In the genomic region with DNA sequence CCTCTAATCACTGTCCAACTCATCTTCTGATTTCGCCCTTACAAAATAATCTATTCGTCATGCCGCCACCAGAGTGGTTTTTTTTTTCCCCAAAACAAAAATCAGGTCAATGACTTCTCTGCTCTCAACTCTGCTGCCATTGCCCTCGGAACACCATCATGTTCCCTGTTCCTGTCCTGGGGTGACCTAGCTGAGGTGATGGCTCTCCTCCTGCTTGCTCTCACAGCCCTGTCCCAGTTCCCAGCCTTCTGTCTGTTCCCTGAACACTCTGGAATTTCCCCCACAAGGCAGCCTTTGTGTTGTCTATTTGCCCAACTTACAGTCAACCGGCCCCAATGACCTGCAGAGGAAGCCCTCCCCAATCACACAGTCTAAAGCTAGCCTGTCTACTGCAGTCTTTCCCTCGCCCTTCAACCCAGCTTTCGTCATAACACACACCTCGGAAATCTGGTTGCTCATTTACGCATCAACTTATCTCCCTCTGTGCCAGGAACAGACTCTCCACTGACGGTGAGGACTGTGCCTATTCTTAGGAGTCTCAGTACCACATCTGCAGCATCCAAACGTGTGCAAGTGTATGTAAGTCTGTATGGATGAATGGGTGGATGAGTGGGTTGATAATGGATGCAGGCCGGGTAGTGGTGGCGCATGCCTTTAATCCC, we compare ENCODE assay signal across 17 mouse cellular contexts. TPM values are rescaled to one million over a fixed set of nuclear protein-coding genes. Genes with fewer than 3 reads are reported as not detected.
"Had no signal": no experiment of that assay in that cellular context is flagged by ENCODE, and none has a peak within 500 bp of the region (broad histone marks: within the 10 kb centered on the region; RNA-seq: fewer than 3 reads in every experiment).

No protein-coding gene starts in this region.

- DNase-seq: kidney, adult 11 months; kidney, postnatal 10 days; kidney, postnatal 4 days; liver; lung, adult 2 months; lung, postnatal 36 days; thymus, adult 2 months; thymus, postnatal 25 days had no signal

- H3K4me2 ChIP-seq: limb, embryonic 12.5 days; liver, embryonic 15.5 days; midbrain, embryonic 15.5 days; neural tube, embryonic 13.5 days; stomach, embryonic 15.5 days had no signal

- H3K27me3 ChIP-seq: liver, embryonic 15.5 days; neural tube, embryonic 13.5 days had no signal

- H3K9ac ChIP-seq: limb, embryonic 12.5 days; liver, embryonic 15.5 days; midbrain, embryonic 15.5 days; neural tube, embryonic 13.5 days; stomach, embryonic 15.5 days had no signal

- H3K36me3 ChIP-seq: limb, embryonic 12.5 days; liver, embryonic 15.5 days; midbrain, embryonic 15.5 days; neural tube, embryonic 13.5 days; stomach, embryonic 15.5 days had no signal

- H3K4me3 ChIP-seq: layer of hippocampus, adult 2 months; limb, embryonic 12.5 days; liver, embryonic 15.5 days; midbrain, embryonic 15.5 days; neural tube, embryonic 13.5 days; stomach, embryonic 15.5 days had no signal

- ATAC-seq: lung, postnatal 0 days; midbrain, embryonic 15.5 days had no signal

- H3K4me1 ChIP-seq: limb, embryonic 12.5 days; liver, embryonic 15.5 days; stomach, embryonic 15.5 days had no signal

- H3K27ac ChIP-seq: layer of hippocampus, adult 2 months; limb, embryonic 12.5 days; liver, embryonic 15.5 days; midbrain, embryonic 15.5 days; neural tube, embryonic 13.5 days; stomach, embryonic 15.5 days had no signal

- H3K9me3 ChIP-seq: limb, embryonic 12.5 days; liver, embryonic 15.5 days; midbrain, embryonic 15.5 days; neural tube, embryonic 13.5 days; stomach, embryonic 15.5 days had no signal

RNA-seq across cellular contexts. Expression of a gene that starts 53.2 kb away (rescaled TPM):
- total RNA-seq: megakaryocyte progenitor cell, adult 5-6 weeks; monocyte, adult 5-6 weeks had no signal
- polyA plus RNA-seq: limb, embryonic 12.5 days; liver, embryonic 15.5 days; lung, postnatal 0 days had no signal
